Mouse (Mus musculus) midbrain, embryonic 14.5 days (tissue): ENCODE results near the gene Ttc9c. TPM values are rescaled to one million over a fixed set of nuclear protein-coding genes. Genes with fewer than 3 reads are reported as not detected.

ENCODE experiments used
- ATAC-seq: fragments of 200-750 bp; cut with Nextera tagmentation; 2 replicates; pipeline ENCODE4 v1.8.0; 2017; ENCODE audit warnings: moderate number of reproducible peaks, moderate library complexity; ENCODE audit not compliant: low FRiP score, low TSS enrichment
- DNase-seq: peaks from one replicate; pipeline ENCODE4 v3.0.0-alpha.2; 2015
- H3K27ac ChIP-seq: fragments of 300-500 bp; sonication (generic); replicated peaks from 2 replicates; pipeline ENCODE4 v1.5.1; 2014; ENCODE audit warnings: mild to moderate bottlenecking, low read depth, low read length, moderate library complexity
- H3K27me3 ChIP-seq: fragments of 300-500 bp; sonication (generic); 2 replicates; pipeline ENCODE4 v1.6.1; 2014; ENCODE audit warnings: low read length, control low read depth, mixed read lengths; ENCODE audit not compliant: control insufficient read depth, insufficient read depth
- H3K36me3 ChIP-seq: fragments of 300-500 bp; sonication (generic); 2 replicates; pipeline ENCODE4 v1.6.1; 2014; ENCODE audit warnings: low read length, control low read depth; ENCODE audit not compliant: control insufficient read depth, insufficient read depth
- H3K4me1 ChIP-seq: fragments of 300-500 bp; sonication (generic); 2 replicates; pipeline ENCODE4 v1.6.1; 2014; ENCODE audit warnings: mild to moderate bottlenecking, antibody characterized with exemption, low read length, control low read depth; ENCODE audit not compliant: control insufficient read depth, insufficient read depth
- H3K4me2 ChIP-seq: fragments of 300-500 bp; sonication (generic); 2 replicates; pipeline ENCODE4 v1.6.1; 2014; ENCODE audit warnings: mild to moderate bottlenecking, low read length, moderate library complexity
- H3K4me3 ChIP-seq: fragments of 300-500 bp; sonication (generic); replicated peaks from 2 replicates; pipeline ENCODE4 v1.5.1; 2014; ENCODE audit warnings: low read depth, low read length
- H3K9ac ChIP-seq: fragments of 300-500 bp; sonication (generic); replicated peaks from 2 replicates; pipeline ENCODE4 v1.6.1; 2014; ENCODE audit warnings: mild to moderate bottlenecking, low read length, moderate library complexity
- H3K9me3 ChIP-seq: fragments of 300-500 bp; sonication (generic); 2 replicates; pipeline ENCODE4 v1.6.1; 2016; ENCODE audit warnings: low read length, control low read depth, mixed read lengths; ENCODE audit not compliant: control insufficient read depth
- WGBS: fragments of 180-500 bp; shearing (Covaris S2); extraction: QIAGEN DNeasy Blood & Tissue Kit; methylation state at CpG from one replicate; pipeline ENCODE4 v1.1.7; 2014; 5-methylcytosine and 5-hydroxymethylcytosine counted together
- polyA plus RNA-seq: library from polyadenylated mRNA; unstranded; fragments of >200 nt; fragmentation: Nextera tagmentation; extraction: Ambion mirVana; gene quantifications from 2 replicates; pipeline ENCODE4 v1.2.1, GENCODE M21; 2014

The Ttc9c gene
- polyA plus RNA-seq, 1 experiment from 2014 or later: 55.8 TPM

- H3K9ac ChIP-seq: no peak overlapping the region
- peak overlapping the region; percentile 78; the same call in 1 of the 2 replicates for H3K4me3 ChIP-seq
- peak overlapping the region; percentile 92 for H3K4me2 ChIP-seq
Measured at GRCm38 (mm10) chr19:8798947-8799315, 20.2 kb downstream of the Ttc9c start.

GRCm38 (mm10) chr19:8798264-8798946 is 20.7 kb downstream of the Ttc9c start, which contains the start of gene Polr2g:
Polr2g (minus strand) TSS chr19:8798577.
- WGBS: 1% methylated on average over 25 of the region's 25 CpGs
- Histone ChIP-seq H3K9ac (peak within 1 kb of the TSS; percentile 69), H3K27me3 (no peaks in the 10 kb centered on the region), H3K4me1 (peaks cover 18% of the 10 kb centered on the region), H3K36me3 (peaks cover 22% of the 10 kb centered on the region), H3K4me3 (peak within 1 kb of the TSS; percentile 78), H3K4me2 (peak within 1 kb of the TSS; percentile 92), H3K9me3 (no peaks in the 10 kb centered on the region), H3K27ac (peak within 1 kb of the TSS; percentile 45; the same call in 1 of the 2 replicates)
- DNase-seq (peak; percentile 94), ATAC-seq (peak; percentile 73)

More at GRCm38 (mm10) chr19:8798947-8799315, 20.2 kb downstream of the Ttc9c start:
- Histone ChIP-seq H3K4me1 (peaks cover 18% of the 10 kb centered on the region), H3K27ac (no peak overlapping the region), H3K36me3 (peaks cover 17% of the 10 kb centered on the region), H3K27me3 (no peaks in the 10 kb centered on the region), H3K9me3 (no peaks in the 10 kb centered on the region)
- no peak for DNase-seq
- ATAC-seq: no peak

GRCm38 (mm10) chr19:8790171-8790570 is 29.0 kb downstream of the Ttc9c start:
- Histone ChIP-seq H3K27me3 (no peaks in the 10 kb centered on the region), H3K4me3 (no peak overlapping the region), H3K36me3 (peaks cover 28% of the 10 kb centered on the region), H3K4me1 (peaks cover 13% of the 10 kb centered on the region; the same call in 1 of the 2 replicates), H3K9ac (no peak overlapping the region), H3K9me3 (no peaks in the 10 kb centered on the region), H3K27ac (no peak overlapping the region), H3K4me2 (no peak overlapping the region)
- WGBS: 91% methylated on average over 7 of the region's 7 CpGs
- DNase-seq (no peak), ATAC-seq (no peak)

GRCm38 (mm10) chr19:8789171-8789570 is 30.0 kb downstream of the Ttc9c start:
- 20% methylated on average over 1 of the region's 1 CpGs for WGBS
- Histone ChIP-seq H3K4me1 (peaks cover 13% of the 10 kb centered on the region; the same call in 1 of the 2 replicates), H3K9me3 (no peaks in the 10 kb centered on the region), H3K4me3 (no peak overlapping the region), H3K36me3 (peaks cover 18% of the 10 kb centered on the region), H3K4me2 (no peak overlapping the region), H3K9ac (no peak overlapping the region), H3K27me3 (no peaks in the 10 kb centered on the region), H3K27ac (peak overlapping the region; percentile 67)
- DNase-seq (no peak), ATAC-seq (no peak)

- Histone ChIP-seq H3K27ac (peak overlapping the region; percentile 67), H3K4me1 (peaks cover 13% of the 10 kb centered on the region; the same call in 1 of the 2 replicates), H3K9ac (no peak overlapping the region), H3K36me3 (peaks cover 15% of the 10 kb centered on the region), H3K9me3 (no peaks in the 10 kb centered on the region), H3K27me3 (no peaks in the 10 kb centered on the region), H3K4me2 (no peak overlapping the region; the same call in 1 of the 2 replicates), H3K4me3 (no peak overlapping the region)
- no peak for ATAC-seq
- 18% methylated on average over 3 of the region's 3 CpGs for WGBS
- peak; percentile 65 for DNase-seq
Measured at GRCm38 (mm10) chr19:8788521-8788920, 30.6 kb downstream of the Ttc9c start.

GRCm38 (mm10) chr19:8786008-8786781 is 32.9 kb downstream of the Ttc9c start, which contains the start of gene Taf6l:
Taf6l (minus strand) TSS chr19:8786417.
- Histone ChIP-seq H3K36me3 (peaks cover 26% of the 10 kb centered on the region), H3K4me1 (peaks cover 13% of the 10 kb centered on the region; the same call in 1 of the 2 replicates), H3K4me3 (peak within 1 kb of the TSS; percentile 75), H3K27me3 (no peaks in the 10 kb centered on the region), H3K4me2 (peak within 1 kb of the TSS; percentile 69), H3K9ac (peak within 1 kb of the TSS; percentile 66), H3K9me3 (no peaks in the 10 kb centered on the region), H3K27ac (peak within 1 kb of the TSS; percentile 75)
- peak; percentile 96 for DNase-seq
- ATAC-seq: peak; percentile 99
- 1% methylated on average over 32 of the region's 32 CpGs for WGBS

GRCm38 (mm10) chr19:8774951-8775421 is 44.1 kb downstream of the Ttc9c start:
- DNase-seq (no peak), ATAC-seq (no peak; the same call in 1 of the 2 replicates)
- peak overlapping the region; percentile 78 for H3K9ac ChIP-seq
- peaks cover 42% of the 10 kb centered on the region for H3K36me3 ChIP-seq
- no peaks in the 10 kb centered on the region for H3K27me3 ChIP-seq
- peak overlapping the region; percentile 99 for H3K27ac ChIP-seq
- H3K4me1 ChIP-seq: peaks cover 34% of the 10 kb centered on the region
- WGBS: 5% methylated on average over 20 of the region's 20 CpGs
- H3K4me3 ChIP-seq: peak overlapping the region; percentile 64
- H3K4me2 ChIP-seq: peak overlapping the region; percentile 100
- H3K9me3 ChIP-seq: no peaks in the 10 kb centered on the region

- Histone ChIP-seq H3K27ac (peak within 1 kb of the TSS; percentile 99), H3K9ac (peak within 1 kb of the TSS; percentile 78), H3K4me2 (peak within 1 kb of the TSS; percentile 100), H3K4me3 (peak within 1 kb of the TSS; percentile 64), H3K9me3 (no peaks in the 10 kb centered on the region), H3K4me1 (peaks cover 34% of the 10 kb centered on the region), H3K36me3 (peaks cover 46% of the 10 kb centered on the region), H3K27me3 (no peaks in the 10 kb centered on the region)
- peak; percentile 98 for DNase-seq
- under 1% methylated on average over 68 of the region's 68 CpGs for WGBS
- ATAC-seq: peak; percentile 93
Measured at GRCm38 (mm10) chr19:8774086-8774835, 44.9 kb downstream of the Ttc9c start, which contains the start of gene Tmem179b. Tmem179b (minus strand) TSS chr19:8774467.
